Mouse (Mus musculus): ENCODE data around the gene Islr. TPM values are rescaled to one million over a fixed set of nuclear protein-coding genes. Genes with fewer than 3 reads are reported as not detected.
"Not testable (repeated sequence)": the region's sequence is repeated elsewhere in the genome, so short reads cannot be mapped to it uniquely, and the experiment has no call there.

The Islr gene
- 1 to 10 TPM in 1 of 2 experiments, under 1 TPM in 1; 0.77 to 1.2 TPM for polyA plus RNA-seq (2017; shearing (Covaris generic))

DNA sequence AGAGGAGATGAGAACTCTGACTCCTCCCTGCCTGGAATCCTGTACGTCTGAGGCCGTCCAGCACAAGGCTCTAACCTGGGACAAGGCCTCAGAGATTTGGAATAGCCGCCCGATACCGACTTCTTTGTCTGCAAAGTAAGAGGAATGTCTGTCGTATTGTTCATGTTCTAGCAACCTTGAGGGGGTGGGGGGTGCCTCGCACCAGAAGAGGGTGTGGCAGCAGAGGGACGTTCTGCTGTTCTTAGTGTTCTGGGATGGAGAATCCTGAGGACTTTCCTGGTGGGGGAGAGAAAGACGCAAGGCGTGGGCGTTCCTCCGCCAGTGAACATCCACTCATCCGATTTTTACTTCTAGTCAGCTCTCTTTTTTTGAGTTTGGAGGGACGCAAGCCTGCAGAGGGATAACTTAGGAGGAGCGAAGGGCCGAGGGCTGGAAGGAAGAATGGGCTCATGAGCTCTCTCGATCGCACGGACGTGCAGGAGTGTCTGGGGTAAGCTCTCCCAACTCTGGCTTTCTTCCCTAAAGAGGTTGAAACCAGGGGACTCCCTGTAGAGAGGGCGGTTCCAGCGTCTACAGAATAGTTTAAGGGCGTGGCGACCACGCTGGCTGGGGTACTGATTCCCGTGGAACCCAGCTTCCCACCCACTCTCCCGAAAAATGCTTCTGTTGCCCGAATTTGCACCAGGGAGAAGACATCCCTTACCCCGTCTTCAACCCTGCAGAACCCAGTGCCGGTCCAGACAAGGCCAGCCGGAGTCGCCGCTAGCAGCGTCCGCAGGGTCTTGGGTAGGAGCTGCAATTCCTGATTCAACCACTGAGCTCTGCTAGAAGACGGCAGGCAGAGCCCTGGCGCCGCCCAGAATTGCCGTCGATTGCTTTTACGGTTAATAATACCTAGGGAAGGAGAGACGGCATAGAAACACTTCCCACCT lies at the start of gene Islr, which contains the start of gene Islr2:
Gene Islr, minus strand, starts transcription at position 791 of the 932 bp plus-strand sequence.
Gene Islr2, minus strand, starts transcription at position 804 of the 932 bp plus-strand sequence.
- ATAC-seq: peak; percentile 86

- not testable (repeated sequence) for ATAC-seq
These were observed 49.7 kb upstream of the Islr start for GRCm38 (mm10) chr9:58253805-58254122.

DNA sequence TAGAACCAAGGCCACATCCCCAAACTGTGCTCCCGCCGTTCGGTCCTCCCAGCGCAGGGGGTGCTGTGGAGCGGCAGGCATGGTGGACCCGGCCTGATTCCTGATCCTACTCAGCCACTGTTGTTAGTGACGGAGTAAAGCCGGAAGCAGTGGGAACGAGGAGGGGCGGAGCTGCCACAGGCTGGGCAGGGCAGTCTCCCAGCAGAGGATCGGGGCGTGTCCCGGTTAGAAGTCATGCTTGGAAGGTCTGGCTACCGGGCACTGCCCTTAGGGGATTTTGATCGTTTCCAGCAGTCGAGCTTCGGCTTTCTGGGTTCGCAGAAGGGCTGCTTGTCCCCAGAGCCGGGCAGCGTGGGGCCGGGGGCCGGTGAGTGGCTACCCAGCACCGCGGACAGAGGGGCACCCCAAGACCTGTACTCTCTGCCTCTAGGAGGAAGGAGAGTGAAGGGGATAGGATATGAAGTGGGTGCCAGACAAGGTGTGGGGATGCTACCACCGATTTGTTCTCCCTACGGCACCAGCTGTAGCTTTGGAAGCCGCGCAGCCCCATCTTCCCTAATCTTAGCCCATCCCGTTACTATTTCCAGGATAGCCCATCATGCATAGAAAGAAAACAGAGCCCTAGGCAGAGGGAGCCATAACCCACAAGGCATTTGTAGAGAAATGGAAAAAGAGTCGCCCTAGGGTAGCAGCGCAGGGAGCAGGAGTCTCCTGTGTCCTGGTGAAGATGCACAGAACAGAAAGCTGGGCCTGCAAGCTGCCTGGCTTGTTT lies 49.1 kb upstream of the Islr start, which contains the start of gene Stoml1:
Gene Stoml1, plus strand, starts transcription at position 132 of the 772 bp plus-strand sequence.
- peak; percentile 94 for ATAC-seq

DNA sequence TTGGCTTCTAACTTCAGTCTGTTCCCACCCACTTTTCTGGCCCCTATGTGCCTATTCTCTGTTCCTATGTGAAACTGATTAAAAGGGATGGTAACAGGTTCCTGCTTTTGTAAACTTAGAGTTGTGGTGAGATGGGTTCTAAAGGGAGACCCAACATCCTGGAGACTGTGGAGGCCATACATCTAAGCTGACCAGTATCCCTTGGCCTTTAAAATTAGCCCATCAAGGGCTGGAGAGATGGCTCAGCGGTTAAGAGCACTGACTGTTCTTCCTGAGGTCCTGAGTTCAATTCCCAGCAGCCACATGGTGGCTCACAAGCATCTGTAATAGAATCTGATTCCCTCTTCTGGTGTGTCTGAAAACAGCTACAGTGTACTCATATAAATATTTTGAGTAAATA lies 46.6 kb upstream of the Islr start:
- ATAC-seq: not testable (repeated sequence)

DNA sequence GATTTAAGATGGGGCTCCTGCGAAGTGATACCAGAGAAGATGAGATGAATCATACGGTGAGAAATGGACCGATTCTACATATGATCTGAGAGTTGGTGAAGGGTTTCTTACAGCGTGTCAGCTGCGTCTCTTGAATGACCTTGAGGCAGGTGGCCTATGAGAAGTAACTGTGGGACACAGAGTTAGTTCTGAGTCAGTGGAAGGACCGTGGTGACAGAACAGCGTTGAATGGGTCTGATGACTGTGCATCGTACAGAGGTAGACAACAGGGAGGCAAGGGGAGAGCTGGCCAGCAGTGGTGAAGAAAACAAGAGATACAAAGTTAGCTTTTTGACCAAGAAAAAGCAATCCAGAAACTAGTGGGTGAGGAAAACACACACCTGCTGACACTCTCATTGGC lies 46.2 kb upstream of the Islr start:
- no peak for ATAC-seq

GRCm38 (mm10) chr9:58249592-58250192 lies 45.6 kb upstream of the Islr start, which contains the start of gene Pml:
Gene Pml (minus strand): TSS chr9:58249786.
- peak; percentile 62 for ATAC-seq

- no peak for ATAC-seq
These were observed 44.8 kb upstream of the Islr start for GRCm38 (mm10) chr9:58248746-58249413.

GRCm38 (mm10) chr9:58247064-58247759 lies 43.1 kb upstream of the Islr start:
- peak; percentile 79 for ATAC-seq

DNA sequence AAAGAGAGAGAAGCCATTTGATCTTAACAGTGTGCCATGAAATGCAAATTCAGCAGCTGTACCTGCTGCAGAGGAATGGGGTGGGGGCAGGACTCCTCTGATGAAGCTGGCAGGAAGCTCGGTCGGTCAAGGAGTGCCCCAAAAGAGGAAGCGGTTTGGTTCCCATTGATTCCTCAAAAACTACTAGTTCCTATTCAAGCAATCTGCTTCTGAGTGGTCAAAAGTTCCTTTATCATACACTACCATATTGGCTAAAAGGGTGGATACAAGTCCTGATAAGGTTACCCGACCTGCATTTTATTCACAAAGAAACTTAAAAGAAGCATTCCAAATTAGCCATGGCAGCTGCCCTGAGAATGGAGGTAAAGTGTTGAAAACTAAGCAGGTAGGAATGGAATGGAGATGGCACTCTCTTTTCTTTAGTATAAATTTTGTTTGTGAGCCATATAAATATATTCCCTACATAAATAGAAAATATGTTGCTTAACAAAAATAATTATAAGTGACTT lies 42.0 kb upstream of the Islr start:
- ATAC-seq: no peak

DNA sequence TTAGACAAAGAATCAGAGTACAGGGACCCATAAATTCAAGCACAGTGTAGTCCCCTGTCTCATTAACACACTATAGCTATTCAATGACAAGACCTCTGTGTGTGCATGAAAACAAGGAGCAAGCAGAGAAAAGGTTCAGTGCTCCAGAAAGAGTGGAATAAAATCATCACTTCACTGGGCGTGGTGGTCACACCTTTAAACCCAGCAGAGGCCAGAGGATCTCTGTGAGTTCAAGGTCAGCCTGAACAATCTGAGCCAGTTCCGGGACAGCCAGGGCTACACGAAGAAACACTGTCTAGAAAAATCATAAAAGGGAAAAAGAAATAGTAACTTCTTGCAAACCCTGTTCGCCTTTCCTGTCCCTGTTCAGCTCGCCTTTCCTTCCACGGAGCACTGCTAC lies 39.6 kb upstream of the Islr start:
- ATAC-seq: no peak

- ATAC-seq: no peak
These were observed 38.6 kb upstream of the Islr start for GRCm38 (mm10) chr9:58242696-58243095.

DNA sequence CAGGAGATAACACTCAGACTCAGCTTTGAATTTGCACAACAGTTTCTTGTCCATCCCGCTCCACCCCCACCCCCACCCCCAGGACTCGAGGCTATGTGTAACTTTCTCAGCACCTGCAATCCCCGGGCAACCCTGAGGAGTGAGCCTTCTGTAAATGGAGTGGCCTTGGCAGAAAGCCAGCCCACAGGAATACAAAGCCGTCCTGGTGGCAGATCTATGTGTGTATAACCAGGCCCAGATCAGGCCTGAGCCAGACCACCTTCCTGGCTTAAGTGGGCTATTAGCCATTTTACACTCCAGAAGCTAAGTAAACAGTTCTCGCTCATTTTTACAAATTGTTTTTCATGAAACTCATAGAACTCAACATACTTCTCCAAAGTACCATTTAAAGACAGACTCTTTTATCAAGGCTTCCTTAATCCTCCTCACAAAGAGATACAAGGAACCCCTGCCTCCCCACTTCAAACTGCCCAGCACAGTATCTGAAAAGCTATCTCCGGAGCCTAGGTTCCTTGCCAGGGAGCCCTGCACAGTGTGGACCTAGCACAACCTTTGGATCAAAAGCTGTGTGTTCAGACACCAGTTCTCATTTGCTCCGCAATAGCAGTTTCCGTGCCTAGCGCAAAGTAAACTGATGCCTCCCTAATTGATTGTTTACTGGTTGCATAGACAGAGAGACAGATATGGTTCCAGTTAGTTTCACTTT lies 37.8 kb upstream of the Islr start:
- no peak for ATAC-seq

DNA sequence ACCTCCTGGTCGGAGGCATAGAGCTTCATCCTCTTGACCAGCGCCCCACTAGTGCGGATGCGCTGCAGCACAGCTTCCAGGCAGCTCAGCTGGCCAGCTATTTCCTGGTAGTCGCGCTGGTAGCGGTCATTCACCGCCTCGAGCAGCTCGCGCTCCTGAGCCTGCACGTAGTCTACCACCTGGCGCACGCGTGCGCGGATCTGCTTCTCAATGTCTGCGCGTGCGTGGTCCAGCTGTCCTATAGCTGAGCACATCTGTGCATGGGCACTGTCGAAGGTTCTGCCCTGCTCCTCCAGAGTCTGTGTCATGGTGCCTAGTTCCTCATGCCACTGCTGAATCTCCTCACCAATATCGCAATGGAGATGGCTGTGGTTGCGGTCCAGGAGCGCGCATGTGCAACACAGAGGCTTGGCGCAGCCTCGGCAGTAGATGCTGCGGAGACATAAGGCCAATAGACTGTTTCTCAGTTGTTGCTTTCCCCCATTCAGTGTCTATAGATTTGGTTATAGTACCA lies 30.5 kb upstream of the Islr start:
- no peak for ATAC-seq

DNA sequence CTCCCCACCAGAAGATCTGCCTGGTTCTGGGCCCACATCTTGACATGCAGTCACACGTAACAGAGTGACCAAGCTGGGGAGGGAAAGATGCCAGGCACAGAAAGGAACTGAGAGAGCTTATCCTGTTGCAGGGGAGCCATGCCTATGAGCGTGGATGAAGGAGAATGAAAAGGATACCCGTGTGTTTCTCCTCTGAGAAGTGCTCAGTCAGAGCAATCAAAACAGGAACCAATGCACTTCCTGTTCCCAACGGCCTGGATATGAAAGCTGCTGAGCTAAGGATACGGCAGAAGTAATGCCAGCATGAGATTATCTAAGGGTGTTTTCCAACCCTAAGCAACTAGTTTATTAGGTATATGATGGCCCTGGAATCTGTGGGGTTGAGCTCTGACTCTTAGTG lies 28.3 kb upstream of the Islr start:
- no peak for ATAC-seq

DNA sequence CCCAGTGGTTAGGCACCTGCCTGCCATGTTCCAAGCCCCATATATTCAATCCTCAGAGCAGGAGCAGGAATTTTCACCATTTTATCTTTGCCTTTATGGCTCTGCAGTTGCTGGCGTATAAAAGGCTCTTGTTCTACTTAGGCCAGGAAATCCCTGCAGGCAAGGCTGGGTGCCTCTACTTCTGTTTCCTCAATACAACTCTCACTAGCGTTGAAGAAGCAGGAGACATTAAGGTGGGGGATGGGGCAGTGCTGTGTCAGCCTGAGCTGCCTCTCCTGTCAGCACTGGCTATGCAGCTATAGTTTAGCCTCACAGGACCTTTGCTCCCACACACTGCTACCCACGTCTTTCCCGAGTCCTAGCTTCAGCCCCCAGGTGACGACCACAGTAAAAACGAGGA lies 27.6 kb upstream of the Islr start:
- no peak for ATAC-seq

DNA sequence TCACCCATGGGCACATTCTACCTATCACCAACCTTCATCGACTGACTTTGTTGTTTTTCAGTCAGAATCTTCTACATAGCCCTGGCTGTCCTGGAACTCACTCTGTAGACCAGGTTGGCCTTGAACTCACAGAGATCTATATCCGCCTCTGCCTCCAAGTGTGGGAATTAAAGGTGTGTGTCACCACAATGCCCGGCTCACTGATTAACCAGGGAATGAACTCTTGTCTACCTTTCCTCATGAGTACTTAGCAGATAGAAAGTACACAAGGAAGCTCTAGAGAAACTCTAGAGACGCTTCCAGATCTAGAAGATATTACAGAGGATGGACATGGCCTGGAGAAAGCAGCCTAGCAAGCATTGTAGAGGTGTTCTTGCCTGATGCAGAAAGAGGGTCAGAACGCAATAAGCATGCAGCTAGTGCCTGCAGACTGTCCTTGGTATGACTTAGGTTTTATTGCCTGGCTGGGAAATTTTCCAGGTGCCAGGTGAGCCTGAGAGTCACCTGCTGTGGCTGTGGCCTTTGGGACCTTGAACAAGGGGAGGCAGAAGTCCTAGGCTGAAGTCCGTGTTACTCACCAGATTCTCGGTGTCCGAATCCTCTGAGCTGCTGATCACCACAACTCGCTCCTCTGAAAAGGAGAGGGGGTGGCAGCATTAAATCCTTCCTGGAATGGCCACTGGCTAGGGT lies 24.8 kb upstream of the Islr start:
- no peak for ATAC-seq

GRCm38 (mm10) chr9:58225915-58226913 lies 22.1 kb upstream of the Islr start:
- ATAC-seq: peak; percentile 58

GRCm38 (mm10) chr9:58224356-58224755 lies 20.2 kb upstream of the Islr start:
- no peak for ATAC-seq

All from CD4-positive, CD25-positive, alpha-beta regulatory T cell, adult 4 months (primary cell).